Mouse (Mus musculus): ENCODE results near the gene Vps33a. TPM values are rescaled to one million over a fixed set of nuclear protein-coding genes. Genes with fewer than 3 reads are reported as not detected.

Gene Vps33a
- total RNA-seq, 2 experiments from 2014 or later, result 99.5 to 101 TPM

Small RNAs within 50 kb of the gene (microRNA-seq; reads per million reads assigned to microRNA genes)
- 0.42 to 1.7 reads per million in 2 experiments for gene Mir7647

Other genes with a start within 250 kb of the Vps33a start
- 10 to 100 TPM; 66.3 to 70.1 TPM for gene Bcl7a, start 229.2 kb downstream of the Vps33a start, total RNA-seq (2021)
- gene Mlxip, start 178.2 kb downstream of the Vps33a start, total RNA-seq (2021), result 10 to 100 TPM; 16.0 to 16.8 TPM
- gene Lrrc43, start 83.7 kb downstream of the Vps33a start, total RNA-seq (2021), result under 1 TPM; 0.33 to 0.40 TPM
- gene Il31, start 83.5 kb downstream of the Vps33a start, total RNA-seq (2021), result not detected
- 1 to 10 TPM; 1.2 to 1.3 TPM for gene B3gnt4, start 62.6 kb downstream of the Vps33a start, total RNA-seq (2021)
- 10 to 100 TPM; 26.5 to 27.2 TPM for gene Diablo, start 48.9 kb downstream of the Vps33a start, total RNA-seq (2021)
- 1 to 10 TPM; 4.9 to 5.0 TPM for gene Gm49027, start 47.5 kb downstream of the Vps33a start, total RNA-seq (2021)
- 100 to 1,000 TPM; 132 to 133 TPM for gene Clip1, start 111.6 kb upstream of the Vps33a start, total RNA-seq (2021)
- gene Zcchc8, start 148.1 kb upstream of the Vps33a start, total RNA-seq (2021), result 10 to 100 TPM; 43.0 to 49.4 TPM
- gene Rsrc2, start 176.4 kb upstream of the Vps33a start, total RNA-seq (2021), result 10 to 100 TPM; 79.4 to 88.4 TPM
- 1 to 10 TPM in 1 of 2 experiments, under 1 TPM in 1; 0.89 to 1.1 TPM for gene Kntc1, start 176.7 kb upstream of the Vps33a start, total RNA-seq (2021)

Data from left cerebral cortex, adult 18-20 months (tissue).